Mouse (Mus musculus) C2C12 (cell line): Measurements from ENCODE around the gene Slc25a41. TPM values are rescaled to one million over a fixed set of nuclear protein-coding genes. Genes with fewer than 3 reads are reported as not detected.

Source experiments
- H3K27me3 ChIP-seq: one replicate; pipeline ENCODE4 v1.6.1; 2011; ENCODE audit not compliant: control insufficient read depth, insufficient read depth, insufficient read length
- H3K36me3 ChIP-seq: one replicate; pipeline ENCODE4 v1.6.1; 2011; ENCODE audit not compliant: control insufficient read depth, insufficient read depth
- H3K4me3 ChIP-seq: one replicate; pipeline ENCODE4 v1.5.1; 2011; ENCODE audit warnings: mild to moderate bottlenecking, control low read depth; ENCODE audit not compliant: poor library complexity, insufficient read depth, severe bottlenecking
- H3K79me2 ChIP-seq: one replicate; pipeline ENCODE4 v1.6.1; 2011; ENCODE audit not compliant: control insufficient read depth, insufficient read depth
- H3K79me3 ChIP-seq: one replicate; pipeline ENCODE4 v1.6.1; 2011; ENCODE audit warnings: low read depth, control low read depth
- H3ac ChIP-seq: one replicate; pipeline ENCODE3; 2011; ENCODE audit warnings: low read depth; ENCODE audit not compliant: control insufficient read depth, insufficient read length
- CEBPB ChIP-seq: IDR thresholded peaks from one replicate; pipeline ENCODE4 v1.6.1; 2011; ENCODE audit warnings: low read depth, mild to moderate bottlenecking, control low read depth, moderate library complexity
- CTCF ChIP-seq: IDR thresholded peaks from one replicate; pipeline ENCODE4 v1.5.1; 2011; ENCODE audit not compliant: control insufficient read depth, insufficient read depth, insufficient read length
- FOSL1 ChIP-seq: IDR thresholded peaks from one replicate; pipeline ENCODE4 v1.8.0; 2011; ENCODE audit warnings: mild to moderate bottlenecking, low read length; ENCODE audit not compliant: poor library complexity, insufficient read depth, severe bottlenecking
- MAX ChIP-seq: IDR thresholded peaks from one replicate; pipeline ENCODE4 v1.6.1; 2011; ENCODE audit warnings: mild to moderate bottlenecking, control low read depth
- MYOD1 ChIP-seq: IDR thresholded peaks from one replicate; pipeline ENCODE4 v1.6.1; 2011; ENCODE audit warnings: low read depth; ENCODE audit not compliant: control insufficient read depth, insufficient read length
- MYOG ChIP-seq: IDR thresholded peaks from one replicate; pipeline ENCODE4 v1.6.1; 2011; ENCODE audit not compliant: control insufficient read depth, insufficient read length; ENCODE audit errors: extremely low read depth
- USF1 ChIP-seq: IDR thresholded peaks from one replicate; pipeline ENCODE4 v1.6.1; 2011; ENCODE audit warnings: low read depth, mild to moderate bottlenecking, control low read depth, moderate library complexity
- polyA plus RNA-seq: library from polyadenylated mRNA; unstranded; fragments of >200 nt; fragmentation: generic; extraction: Trizol; gene quantifications from one replicate; pipeline ENCODE4 v1.2.1, GENCODE M21; 2012; ENCODE audit warnings: missing spikeins

Gene Slc25a41
- polyA plus RNA-seq, 1 experiment = not detected

DNA sequence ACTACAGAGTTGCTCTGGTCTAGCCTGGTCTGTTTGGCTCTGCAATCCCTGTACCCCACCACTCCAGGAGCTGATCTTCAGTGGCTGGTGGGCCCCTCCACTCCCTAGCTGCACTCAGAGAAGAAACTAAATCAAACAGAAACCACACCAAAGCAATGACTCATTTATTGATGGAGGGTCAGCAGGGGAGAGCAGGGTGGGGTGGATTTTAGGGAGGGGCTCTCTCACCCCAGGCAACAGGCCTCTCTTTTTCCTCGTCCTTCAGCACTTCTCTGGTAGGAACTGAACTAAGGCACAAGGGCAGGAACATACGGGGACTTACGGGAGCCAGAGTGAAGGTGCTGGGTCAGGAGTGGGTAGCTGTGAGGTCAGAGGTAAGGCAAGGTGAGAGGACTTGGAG, 38.5 kb upstream of the Slc25a41 start:
- no peak overlapping the region for H3K4me3 ChIP-seq
- no peaks in the 10 kb centered on the region for H3K36me3 ChIP-seq
- H3K79me2 ChIP-seq = no peaks in the 10 kb centered on the region
- H3K79me3 ChIP-seq = no peaks in the 10 kb centered on the region
- H3ac ChIP-seq = no peak overlapping the region
- peaks cover 51% of the 10 kb centered on the region for H3K27me3 ChIP-seq
- TF ChIP-seq MYOD1 (no peak), MYOG (no peak), CEBPB (no peak), CTCF (no peak), FOSL1 (no peak), MAX (no peak)

DNA sequence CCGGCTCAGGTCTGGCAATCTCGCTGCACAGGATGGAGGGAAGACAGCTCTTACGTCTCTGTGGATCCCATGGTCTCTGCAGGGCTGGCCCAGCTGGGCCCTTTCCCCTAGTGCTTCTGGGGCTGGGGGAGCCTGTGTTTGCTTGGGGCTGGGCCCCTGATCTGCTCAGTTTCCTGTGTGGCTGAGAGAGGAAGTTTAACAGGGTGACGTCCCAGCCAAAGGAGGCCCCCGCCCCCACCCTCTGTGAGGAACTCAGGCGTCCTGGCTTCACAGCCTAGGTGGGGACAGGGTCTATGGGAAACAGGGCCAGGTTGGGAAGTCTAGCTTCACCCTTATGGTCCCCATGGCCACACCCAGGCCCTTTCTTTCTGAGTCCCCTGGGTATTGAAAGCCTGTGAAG, 36.9 kb upstream of the Slc25a41 start, which contains the start of gene Dennd1c:
TSS of gene Dennd1c (minus strand) at position 179 of the 400 bp plus-strand sequence.
- no peak within 1 kb of the TSS for H3K4me3 ChIP-seq
- no peak within 1 kb of the TSS for H3ac ChIP-seq
- no peaks in the 10 kb centered on the region for H3K36me3 ChIP-seq
- TF ChIP-seq CEBPB (no peak), USF1 (no peak), CTCF (no peak), MYOD1 (no peak)
- peaks cover 51% of the 10 kb centered on the region for H3K27me3 ChIP-seq
- no peaks in the 10 kb centered on the region for H3K79me2 ChIP-seq
- no peaks in the 10 kb centered on the region for H3K79me3 ChIP-seq

DNA sequence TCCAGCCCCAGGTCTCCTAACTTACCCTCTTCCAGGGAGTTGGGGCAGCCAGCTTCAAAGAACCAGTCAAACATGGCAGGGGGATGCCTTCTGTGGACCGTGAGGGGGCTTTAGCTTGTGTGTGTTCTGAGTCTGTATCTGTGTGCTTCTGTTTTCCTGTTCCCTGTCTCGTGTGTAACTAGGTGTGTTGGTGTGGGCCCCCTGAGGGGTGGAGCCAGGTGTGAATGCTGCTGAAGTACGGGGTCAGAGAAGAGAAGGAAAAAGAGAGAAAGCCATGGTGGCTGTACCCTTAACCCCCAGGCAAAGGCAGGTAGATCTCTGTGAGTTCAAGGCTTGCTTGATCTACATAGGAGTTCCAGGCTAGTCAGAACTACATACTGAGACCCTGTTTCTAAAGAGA, 35.5 kb upstream of the Slc25a41 start:
- no peaks in the 10 kb centered on the region for H3K79me3 ChIP-seq
- no peak overlapping the region for H3ac ChIP-seq
- no peak overlapping the region for H3K4me3 ChIP-seq
- TF ChIP-seq MAX (no peak), MYOD1 (no peak), USF1 (no peak), FOSL1 (no peak), MYOG (no peak)
- H3K27me3 ChIP-seq = peaks cover 51% of the 10 kb centered on the region
- no peaks in the 10 kb centered on the region for H3K36me3 ChIP-seq
- H3K79me2 ChIP-seq = no peaks in the 10 kb centered on the region

- H3K4me3 ChIP-seq = no peak overlapping the region
- no peak overlapping the region for H3ac ChIP-seq
- H3K27me3 ChIP-seq = peaks cover 59% of the 10 kb centered on the region
- H3K36me3 ChIP-seq = no peaks in the 10 kb centered on the region
- H3K79me2 ChIP-seq = no peaks in the 10 kb centered on the region
- no peaks in the 10 kb centered on the region for H3K79me3 ChIP-seq
- TF ChIP-seq CEBPB = no peak
- no peak for TF ChIP-seq USF1
- no peak for TF ChIP-seq MAX
- TF ChIP-seq MYOG = no peak
- no peak for TF ChIP-seq CTCF
- TF ChIP-seq MYOD1 = no peak
- TF ChIP-seq FOSL1 = no peak
Observed at GRCm38 (mm10) chr17:57070699-57071098, 29.2 kb upstream of the Slc25a41 start.

GRCm38 (mm10) chr17:57070272-57070671, 28.8 kb upstream of the Slc25a41 start:
- TF ChIP-seq MYOD1 = no peak
- TF ChIP-seq MAX = no peak
- TF ChIP-seq USF1 = no peak
- no peak for TF ChIP-seq CTCF
- TF ChIP-seq FOSL1 = no peak
- no peak for TF ChIP-seq MYOG
- no peak for TF ChIP-seq CEBPB
- Histone ChIP-seq H3ac (no peak overlapping the region), H3K79me3 (no peaks in the 10 kb centered on the region), H3K4me3 (no peak overlapping the region), H3K36me3 (no peaks in the 10 kb centered on the region), H3K79me2 (no peaks in the 10 kb centered on the region), H3K27me3 (peaks cover 60% of the 10 kb centered on the region)

- Histone ChIP-seq H3ac (no peak overlapping the region), H3K36me3 (no peaks in the 10 kb centered on the region), H3K79me3 (no peaks in the 10 kb centered on the region), H3K79me2 (no peaks in the 10 kb centered on the region), H3K4me3 (no peak overlapping the region), H3K27me3 (peaks cover 63% of the 10 kb centered on the region)
- TF ChIP-seq CEBPB = no peak
- TF ChIP-seq MAX = no peak
- TF ChIP-seq MYOD1 = no peak
- no peak for TF ChIP-seq CTCF
- no peak for TF ChIP-seq FOSL1
- no peak for TF ChIP-seq USF1
- no peak for TF ChIP-seq MYOG
Observed at GRCm38 (mm10) chr17:57066908-57067307, 25.5 kb upstream of the Slc25a41 start.
